Mouse (Mus musculus) stomach, postnatal 0 days (tissue): ENCODE measurements around the gene Nolc1. TPM values are rescaled to one million over a fixed set of nuclear protein-coding genes. Genes with fewer than 3 reads are reported as not detected.

Experiments used
- ATAC-seq: fragments of 200-750 bp; cut with Nextera tagmentation; 2 replicates; pipeline ENCODE4 v1.8.0; 2017; ENCODE audit not compliant: low FRiP score, low TSS enrichment
- DNase-seq: peaks from one replicate; pipeline ENCODE4 v3.0.0-alpha.2; 2016; ENCODE audit warnings: low spot score
- H3K27ac ChIP-seq: fragments of 300-500 bp; sonication (generic); replicated peaks from 2 replicates; pipeline ENCODE4 v1.5.1; 2014; ENCODE audit warnings: mild to moderate bottlenecking, control low read depth
- H3K27me3 ChIP-seq: fragments of 300-500 bp; sonication (generic); 2 replicates; pipeline ENCODE4 v1.6.1; 2014; ENCODE audit warnings: low read length; ENCODE audit not compliant: control insufficient read depth, insufficient read depth
- H3K36me3 ChIP-seq: fragments of 300-500 bp; sonication (generic); 2 replicates; pipeline ENCODE4 v1.6.1; 2014; ENCODE audit warnings: low read length, mixed read lengths; ENCODE audit not compliant: control insufficient read depth, insufficient read depth
- H3K4me1 ChIP-seq: fragments of 300-500 bp; sonication (generic); replicated peaks from 2 replicates; pipeline ENCODE4 v1.6.1; 2014; ENCODE audit warnings: antibody characterized with exemption; ENCODE audit not compliant: control insufficient read depth, insufficient read depth
- H3K4me2 ChIP-seq: fragments of 300-500 bp; sonication (generic); replicated peaks from 2 replicates; pipeline ENCODE4 v1.6.1; 2014; ENCODE audit warnings: low read depth, mild to moderate bottlenecking, control low read depth, moderate library complexity
- H3K4me3 ChIP-seq: fragments of 300-500 bp; sonication (generic); 2 replicates; pipeline ENCODE4 v1.5.1; 2014; ENCODE audit warnings: low read depth, low read length, control low read depth
- H3K9ac ChIP-seq: fragments of 300-500 bp; sonication (generic); 2 replicates; pipeline ENCODE4 v1.6.1; 2014; ENCODE audit warnings: mild to moderate bottlenecking, low read length, control low read depth, mixed read lengths
- H3K9me3 ChIP-seq: fragments of 300-500 bp; sonication (generic); 2 replicates; pipeline ENCODE4 v1.6.1; 2016; ENCODE audit warnings: low read length; ENCODE audit not compliant: control insufficient read depth
- CTCF ChIP-seq: IDR thresholded peaks from 2 replicates; pipeline ENCODE4 v1.5.1; 2016; ENCODE audit warnings: antibody characterized with exemption, low read depth, mild to moderate bottlenecking, moderate library complexity
- EP300 ChIP-seq: optimal IDR thresholded peaks from 2 replicates; pipeline ENCODE3; 2016; ENCODE audit warnings: antibody characterized with exemption
- WGBS: fragments of 180-500 bp; shearing (Covaris S2); extraction: QIAGEN DNeasy Blood & Tissue Kit; methylation state at CpG from one replicate; pipeline ENCODE4 v1.1.7; 2014; 5-methylcytosine and 5-hydroxymethylcytosine counted together
- polyA plus RNA-seq: library from polyadenylated mRNA; unstranded; fragments of >200 nt; fragmentation: Nextera tagmentation; extraction: Ambion mirVana; gene quantifications from 2 replicates; pipeline ENCODE4 v1.2.1, GENCODE M21; 2015

The Nolc1 gene
- polyA plus RNA-seq, 1 experiment from 2014 or later = 36.1 TPM

GRCm38 (mm10) chr19:46094144-46094543 lies 18.5 kb downstream of the Nolc1 start:
- no peaks in the 10 kb centered on the region for H3K27me3 ChIP-seq
- H3K4me3 ChIP-seq = no peak overlapping the region
- DNase-seq (no peak), ATAC-seq (no peak)
- no peak overlapping the region for H3K4me2 ChIP-seq
- WGBS = 98% methylated on average over 2 of the region's 2 CpGs
- H3K4me1 ChIP-seq = no peaks in the 10 kb centered on the region
- H3K27ac ChIP-seq = no peak overlapping the region
- no peak overlapping the region for H3K9ac ChIP-seq
- TF ChIP-seq EP300 = no peak
- no peak for TF ChIP-seq CTCF
- H3K9me3 ChIP-seq = no peaks in the 10 kb centered on the region
- no peaks in the 10 kb centered on the region for H3K36me3 ChIP-seq

GRCm38 (mm10) chr19:46095291-46095690 lies 19.6 kb downstream of the Nolc1 start:
- ATAC-seq = no peak
- Histone ChIP-seq H3K4me2 (no peak overlapping the region), H3K9ac (no peak overlapping the region), H3K27me3 (no peaks in the 10 kb centered on the region), H3K27ac (no peak overlapping the region), H3K4me1 (no peaks in the 10 kb centered on the region), H3K36me3 (no peaks in the 10 kb centered on the region), H3K4me3 (no peak overlapping the region), H3K9me3 (no peaks in the 10 kb centered on the region)
- WGBS = 84% methylated on average over 3 of the region's 4 CpGs
- DNase-seq = no peak
- TF ChIP-seq EP300 = no peak
- TF ChIP-seq CTCF = no peak

- Histone ChIP-seq H3K4me3 (no peak overlapping the region), H3K27me3 (no peaks in the 10 kb centered on the region), H3K9me3 (no peaks in the 10 kb centered on the region), H3K27ac (no peak overlapping the region), H3K4me2 (no peak overlapping the region), H3K36me3 (no peaks in the 10 kb centered on the region), H3K9ac (no peak overlapping the region), H3K4me1 (no peaks in the 10 kb centered on the region)
- DNase-seq = no peak
- no peak for ATAC-seq
- TF ChIP-seq CTCF = no peak
- no peak for TF ChIP-seq EP300
- WGBS = 89% methylated on average over 5 of the region's 5 CpGs
These were observed 20.7 kb downstream of the Nolc1 start for GRCm38 (mm10) chr19:46096396-46096795.

GRCm38 (mm10) chr19:46099561-46099960 lies 23.9 kb downstream of the Nolc1 start:
- H3K27me3 ChIP-seq = no peaks in the 10 kb centered on the region
- ATAC-seq (no peak), DNase-seq (no peak)
- 88% methylated on average over 3 of the region's 3 CpGs for WGBS
- TF ChIP-seq EP300 (no peak), CTCF (no peak)
- no peak overlapping the region for H3K4me3 ChIP-seq
- H3K4me1 ChIP-seq = no peaks in the 10 kb centered on the region
- H3K4me2 ChIP-seq = no peak overlapping the region
- no peak overlapping the region for H3K27ac ChIP-seq
- no peaks in the 10 kb centered on the region for H3K9me3 ChIP-seq
- H3K36me3 ChIP-seq = no peaks in the 10 kb centered on the region
- H3K9ac ChIP-seq = no peak overlapping the region

- H3K4me3 ChIP-seq = no peak overlapping the region
- 57% methylated on average over 6 of the region's 6 CpGs for WGBS
- H3K4me1 ChIP-seq = no peaks in the 10 kb centered on the region
- no peaks in the 10 kb centered on the region for H3K27me3 ChIP-seq
- no peaks in the 10 kb centered on the region for H3K36me3 ChIP-seq
- TF ChIP-seq CTCF (no peak), EP300 (no peak)
- DNase-seq (no peak), ATAC-seq (no peak)
- H3K27ac ChIP-seq = no peak overlapping the region
- no peaks in the 10 kb centered on the region for H3K9me3 ChIP-seq
- no peak overlapping the region for H3K4me2 ChIP-seq
- no peak overlapping the region for H3K9ac ChIP-seq
These were observed 27.9 kb downstream of the Nolc1 start for GRCm38 (mm10) chr19:46103437-46104186.

- TF ChIP-seq CTCF = no peak
- no peak for TF ChIP-seq EP300
- Histone ChIP-seq H3K36me3 (no peaks in the 10 kb centered on the region), H3K9ac (no peak overlapping the region), H3K4me3 (no peak overlapping the region), H3K9me3 (no peaks in the 10 kb centered on the region), H3K27me3 (no peaks in the 10 kb centered on the region), H3K4me1 (no peaks in the 10 kb centered on the region), H3K4me2 (no peak overlapping the region), H3K27ac (no peak overlapping the region)
- WGBS = 69% methylated on average over 2 of the region's 2 CpGs
- ATAC-seq = no peak
- no peak for DNase-seq
These were observed 28.5 kb downstream of the Nolc1 start for GRCm38 (mm10) chr19:46104187-46104557.
